Mouse (Mus musculus): Measurements from ENCODE around the gene Rab30.

DNA sequence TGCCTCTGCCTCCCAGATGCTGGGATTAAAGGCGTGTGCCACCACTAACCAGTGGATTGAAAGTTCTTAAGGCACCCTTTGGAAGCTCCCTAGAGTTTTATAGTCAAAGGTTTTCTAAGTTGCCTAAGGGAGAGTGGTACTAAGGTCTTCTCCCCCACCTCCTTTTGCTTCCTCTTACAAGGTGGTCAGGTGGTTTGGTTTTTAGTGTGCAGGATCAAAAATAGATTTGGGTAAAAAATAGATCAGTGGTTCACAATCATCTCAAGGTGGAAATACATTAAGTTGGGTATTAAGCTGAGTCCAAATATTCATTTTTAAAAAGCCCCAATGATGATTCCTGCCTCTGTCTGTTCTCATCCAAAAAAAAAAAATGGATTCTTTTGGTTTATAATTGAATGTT is 79.0 kb downstream of the Rab30 start:
- no peak for TF ChIP-seq CTCF (IDR thresholded peaks at IDR 0.05; ENCODE audit: low read depth)
- TF ChIP-seq EP300 (IDR thresholded peaks at IDR 0.05; ENCODE audit: low read depth): no peak
